Mouse (Mus musculus): ENCODE measurements around the gene Zfp810.

DNA sequence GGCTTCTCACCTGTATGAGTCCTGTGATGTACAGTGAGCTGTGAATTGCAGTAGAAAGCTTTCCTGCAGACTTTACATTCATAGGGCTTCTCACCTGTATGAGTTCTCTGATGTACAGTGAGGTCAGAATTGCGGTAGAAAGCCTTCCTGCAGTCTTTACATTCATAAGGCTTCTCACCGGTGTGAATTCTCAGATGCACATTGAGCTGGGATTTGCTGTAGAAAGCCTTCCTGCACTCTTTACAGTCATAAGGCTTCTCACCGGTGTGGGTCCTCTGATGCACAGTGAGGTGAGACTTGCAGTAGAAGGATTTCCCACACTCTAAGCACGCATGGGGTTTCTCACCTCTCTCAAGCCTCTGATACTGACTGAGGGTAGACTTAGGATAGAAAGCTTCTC lies 28.7 kb downstream of the Zfp810 start:
- no peak for TF ChIP-seq CTCF (IDR thresholded peaks at IDR 0.05; ENCODE audit: borderline replicate concordance, extremely low read depth, insufficient read depth, insufficient read length)
- no peak for TF ChIP-seq POLR2A (IDR thresholded peaks at IDR 0.05; ENCODE audit: borderline replicate concordance, extremely low read depth, insufficient read depth, insufficient read length, poor library complexity, severe bottlenecking)

All from brain, embryonic 14.5 days (tissue).